Mouse (Mus musculus): ENCODE measurements around the gene Pck2. TPM values are rescaled to one million over a fixed set of nuclear protein-coding genes. Genes with fewer than 3 reads are reported as not detected.

Gene Pck2
- total RNA-seq, 4 experiments from 2014 or later = 2.0 to 3.7 (median 2.5) TPM

- DNase-seq (ENCODE audit: low spot score in 2 of 2) = peak; percentile 61 to 83
These were observed 35.2 kb downstream of the Pck2 start, which contains the start of gene Fitm1 for GRCm38 (mm10) chr14:55575302-55575701. Gene Fitm1 (plus strand): TSS chr14:55575617.

DNA sequence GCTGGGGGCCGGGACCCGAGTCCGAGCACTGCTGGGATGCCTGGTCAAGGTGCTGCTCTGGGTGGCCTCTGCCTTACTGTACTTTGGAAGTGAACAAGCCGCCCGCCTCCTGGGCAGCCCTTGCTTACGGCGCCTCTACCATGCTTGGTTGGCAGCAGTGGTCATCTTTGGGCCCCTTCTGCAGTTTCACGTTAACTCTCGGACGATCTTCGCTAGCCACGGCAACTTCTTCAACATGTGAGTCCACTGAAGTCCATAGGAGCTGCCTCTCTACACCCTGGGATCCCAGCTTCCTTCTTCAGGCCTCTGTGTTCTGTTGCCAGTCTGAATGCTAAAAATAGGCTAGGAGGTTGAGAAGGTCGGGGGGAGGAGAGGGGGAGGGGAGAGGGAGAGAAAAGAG, 35.6 kb downstream of the Pck2 start:
- no peak for DNase-seq (ENCODE audit: low spot score in 2 of 2)

- peak; percentile 30 to 57 for DNase-seq (ENCODE audit: low spot score in 2 of 2)
These were observed 36.3 kb downstream of the Pck2 start for GRCm38 (mm10) chr14:55576376-55576775.

DNA sequence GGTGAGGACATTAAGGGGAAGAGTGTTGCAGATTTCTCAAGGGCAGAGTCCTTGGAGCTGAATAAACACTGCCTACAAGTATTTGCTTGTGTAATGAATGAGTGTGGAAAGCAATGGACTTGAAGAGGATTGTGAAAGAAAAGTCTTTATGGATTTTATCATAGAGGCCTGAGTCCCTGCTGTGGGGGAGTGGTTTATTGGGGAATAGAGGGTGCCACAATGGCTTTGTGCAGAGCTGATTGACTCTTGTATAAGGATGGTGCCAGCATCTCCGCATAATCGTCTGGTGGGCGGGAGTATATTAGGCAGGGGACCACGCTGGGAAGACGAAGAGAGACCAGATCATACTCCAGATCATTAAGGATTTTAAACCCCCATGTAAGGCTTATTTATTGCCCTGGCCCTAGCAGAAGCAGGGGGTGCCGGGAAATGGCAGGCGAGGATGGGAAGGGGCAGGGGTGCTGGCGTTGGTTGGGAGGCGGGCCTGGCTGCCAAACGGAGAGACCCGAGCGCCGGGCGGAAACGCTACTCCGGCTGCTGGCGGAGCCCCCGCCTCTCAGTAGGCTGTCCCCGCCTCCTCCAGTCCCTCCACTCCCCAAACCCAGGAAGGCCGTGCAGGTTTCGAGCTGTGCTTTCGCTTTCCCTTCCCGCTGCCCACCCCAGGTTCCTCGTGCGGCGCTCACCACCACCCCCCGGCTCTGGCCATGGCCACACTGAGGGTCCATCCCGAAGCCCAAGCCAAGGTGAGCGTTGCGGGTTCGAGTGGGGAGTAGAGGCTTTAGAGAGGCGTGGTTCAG, 38.0 kb downstream of the Pck2 start, which contains the start of gene Psme1:
Gene Psme1, plus strand, starts transcription at position 253 of the 797 bp plus-strand sequence.
- DNase-seq (ENCODE audit: low spot score in 2 of 2) = peak; percentile 64 to 66

DNA sequence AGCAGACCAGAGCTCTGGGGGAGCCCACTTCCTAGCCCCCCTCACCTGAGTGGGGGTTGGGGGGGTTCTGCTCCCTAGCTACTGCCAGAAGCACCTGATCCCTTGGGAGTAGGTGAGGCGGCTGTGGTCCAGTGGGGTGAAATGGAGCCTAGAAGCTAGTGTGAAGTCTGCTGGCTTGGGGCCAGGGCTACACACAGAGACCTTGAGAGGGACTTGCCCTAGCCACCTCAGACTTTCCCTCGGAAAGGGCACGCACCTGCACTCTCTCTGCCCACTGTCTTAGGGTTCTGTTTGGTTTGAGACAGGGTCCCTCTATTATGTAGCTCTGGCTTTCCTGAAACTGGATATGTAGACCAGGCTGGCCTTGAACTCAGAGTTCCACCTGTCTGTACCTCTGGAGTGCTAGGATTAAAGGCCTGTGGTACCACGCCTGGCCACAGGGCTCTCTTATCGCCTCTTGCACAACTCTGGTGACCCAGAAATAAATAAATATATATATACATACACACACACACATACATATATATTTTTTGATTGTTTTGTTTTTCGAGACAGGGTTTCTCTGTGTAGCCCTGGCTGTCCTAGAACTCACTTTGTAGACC, 38.7 kb downstream of the Pck2 start:
- DNase-seq (ENCODE audit: low spot score in 2 of 2) = peak; percentile 59 to 80

GRCm38 (mm10) chr14:55579511-55580496, 39.7 kb downstream of the Pck2 start:
- no peak for DNase-seq (ENCODE audit: low spot score in 2 of 2)

DNA sequence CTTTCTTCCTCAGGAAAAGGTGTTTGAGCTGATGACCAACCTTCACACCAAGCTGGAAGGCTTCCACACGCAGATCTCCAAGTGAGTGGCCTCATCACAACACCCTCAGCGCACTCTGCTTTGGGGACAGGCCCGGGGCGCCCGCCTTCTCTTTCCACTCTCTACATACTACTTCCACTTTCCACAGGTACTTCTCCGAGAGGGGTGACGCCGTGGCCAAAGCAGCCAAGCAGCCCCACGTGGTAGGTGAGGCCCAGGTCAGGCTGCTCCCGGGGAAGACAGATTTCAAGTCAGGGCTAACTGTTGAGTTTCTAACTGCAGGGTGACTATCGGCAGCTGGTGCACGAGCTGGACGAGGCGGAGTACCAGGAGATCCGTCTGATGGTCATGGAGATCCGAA, 40.7 kb downstream of the Pck2 start:
- no peak for DNase-seq (ENCODE audit: low spot score in 2 of 2)

DNA sequence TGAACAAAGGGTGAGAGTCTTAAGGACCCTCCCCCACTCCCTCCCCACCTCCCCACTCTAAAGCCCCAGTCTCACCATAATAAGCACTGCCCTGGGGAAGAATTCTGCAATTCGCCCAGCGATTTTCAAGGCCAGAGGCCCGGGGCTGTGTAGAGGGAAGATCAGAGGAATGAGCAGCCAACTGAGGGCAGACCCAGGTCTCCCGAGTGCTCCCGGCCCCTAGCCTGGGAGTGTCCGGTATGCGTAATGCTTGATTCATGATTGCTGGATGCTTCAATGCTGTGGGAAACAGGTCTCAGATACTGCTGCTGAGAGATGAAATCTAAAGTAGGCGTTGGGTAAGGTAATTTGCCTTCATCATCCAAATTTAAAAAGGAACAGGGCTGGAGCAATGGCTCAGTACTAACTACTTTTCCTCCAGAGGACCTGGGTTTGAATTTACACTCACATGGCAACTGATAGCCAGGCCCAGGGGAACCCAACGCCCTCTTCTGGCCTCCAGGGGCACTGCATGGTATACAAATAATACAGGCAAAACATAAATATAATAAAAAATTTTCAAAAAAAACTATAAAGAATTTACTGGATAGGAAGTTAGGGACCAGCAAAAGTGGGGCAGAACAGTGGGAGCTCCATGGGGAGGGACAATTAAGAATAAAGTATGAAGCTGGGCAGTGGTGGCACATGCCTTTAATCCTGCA, 42.1 kb downstream of the Pck2 start:
- DNase-seq (ENCODE audit: low spot score in 2 of 2) = no peak

DNA sequence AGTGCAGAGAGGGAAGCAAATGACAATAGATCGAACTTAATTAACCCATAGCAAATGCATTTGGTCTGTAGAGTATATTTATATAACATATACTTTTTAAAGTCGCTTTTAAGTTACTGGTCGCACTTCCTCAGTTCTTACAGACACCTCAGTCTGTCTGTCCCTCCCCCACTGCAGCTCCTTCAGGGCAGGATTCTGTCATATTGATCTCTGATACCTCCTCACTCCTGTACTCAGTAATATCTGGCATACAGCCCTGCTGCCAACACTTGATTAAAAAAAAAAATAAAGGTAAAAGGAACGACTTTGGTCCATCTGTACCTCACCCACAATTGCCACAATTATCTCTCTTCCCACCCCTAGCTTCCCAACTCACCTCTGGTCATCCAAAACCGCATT, 44.2 kb downstream of the Pck2 start:
- no peak for DNase-seq (ENCODE audit: low spot score in 2 of 2)

DNA sequence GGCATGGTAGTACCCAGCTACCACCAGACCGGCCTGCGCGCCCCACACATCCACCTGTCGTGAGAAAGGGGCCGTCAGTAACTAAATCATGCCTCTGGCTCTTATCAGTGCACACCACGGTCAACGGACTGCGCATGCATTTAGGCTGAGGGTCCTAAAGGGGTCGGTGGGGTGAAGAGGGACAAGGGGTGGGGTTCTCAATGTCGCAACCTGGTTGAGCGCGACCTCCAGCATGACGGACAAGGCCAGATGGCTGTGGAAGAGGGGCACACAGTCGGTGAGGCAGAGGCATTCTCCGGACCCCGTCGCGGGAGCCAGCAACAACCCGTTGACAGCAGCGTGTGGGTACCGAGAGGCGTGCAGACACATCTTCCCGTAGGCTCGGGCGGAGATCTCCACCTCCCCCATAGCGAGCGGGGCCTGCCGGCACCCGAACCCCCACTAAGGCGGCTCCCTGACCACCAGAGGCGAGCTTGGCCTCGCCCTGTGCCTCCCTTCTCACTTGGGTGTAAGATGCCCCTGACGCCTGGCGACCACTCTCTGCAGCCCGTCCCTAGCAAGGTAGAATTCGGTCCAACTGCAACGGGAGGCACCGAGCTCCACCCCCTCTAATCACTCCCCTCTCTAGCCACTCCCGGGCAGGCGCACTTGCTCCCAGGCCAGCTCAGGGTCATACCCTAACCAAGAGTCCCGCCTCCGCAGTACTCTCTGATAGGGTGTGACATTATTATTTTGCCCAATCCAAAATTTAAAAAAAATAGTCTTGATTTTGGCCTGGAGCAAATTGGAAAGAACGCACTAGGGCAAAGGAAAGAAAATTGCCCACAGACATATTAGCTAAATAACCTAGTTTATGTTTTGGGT, 44.9 kb downstream of the Pck2 start, which contains the start of gene Emc9:
Gene Emc9, minus strand, starts transcription at position 601 of the 864 bp plus-strand sequence.
- DNase-seq (ENCODE audit: low spot score in 2 of 2) = peak; percentile 70 to 79

- DNase-seq (ENCODE audit: low spot score in 2 of 2) = no peak
These were observed 45.5 kb downstream of the Pck2 start for GRCm38 (mm10) chr14:55585566-55585960.

- no peak for DNase-seq (ENCODE audit: low spot score in 2 of 2)
These were observed 46.1 kb downstream of the Pck2 start for GRCm38 (mm10) chr14:55586149-55586548.

- DNase-seq (ENCODE audit: low spot score in 2 of 2) = no peak
These were observed 49.2 kb downstream of the Pck2 start for GRCm38 (mm10) chr14:55589271-55589670.

DNA sequence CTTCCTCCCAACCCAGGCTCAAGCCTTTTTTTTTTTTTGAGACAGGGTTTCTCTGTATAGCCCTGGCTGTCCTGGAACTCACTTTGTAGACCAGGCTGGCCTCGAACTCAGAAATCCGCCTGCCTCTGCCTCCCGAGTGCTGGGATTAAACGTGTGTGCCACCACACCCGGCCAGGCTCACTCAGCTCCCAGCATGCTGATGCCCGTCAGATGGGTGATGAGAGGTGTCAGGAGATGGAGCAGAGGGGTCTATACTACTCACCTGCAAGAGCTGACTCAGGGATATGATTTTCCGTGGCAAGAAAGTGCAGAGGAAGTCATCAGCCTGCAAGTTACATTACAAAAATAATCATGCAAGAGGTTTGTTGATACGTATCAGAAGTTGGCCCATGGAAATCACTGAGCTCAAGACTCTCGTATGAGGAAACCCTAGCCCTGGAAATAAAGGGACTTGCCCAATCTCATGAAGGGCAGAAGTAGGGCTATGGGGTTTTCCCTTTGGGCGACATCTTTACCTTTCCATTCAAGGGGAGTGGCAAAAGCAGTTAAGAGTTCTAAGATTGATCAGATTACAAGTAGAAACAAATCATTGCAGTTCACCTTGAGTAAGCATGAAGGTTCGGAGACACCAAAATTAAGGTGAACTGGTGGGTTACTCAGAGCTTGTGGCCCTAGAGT, 49.8 kb downstream of the Pck2 start:
- DNase-seq (ENCODE audit: low spot score in 2 of 2) = no peak

GRCm38 (mm10) chr14:55590748-55591330, 50.8 kb downstream of the Pck2 start, which contains the start of gene Psme2:
Gene Psme2 (minus strand): TSS chr14:55591113.
- DNase-seq (ENCODE audit: low spot score in 2 of 2) = peak; percentile 89 to 94

DNA sequence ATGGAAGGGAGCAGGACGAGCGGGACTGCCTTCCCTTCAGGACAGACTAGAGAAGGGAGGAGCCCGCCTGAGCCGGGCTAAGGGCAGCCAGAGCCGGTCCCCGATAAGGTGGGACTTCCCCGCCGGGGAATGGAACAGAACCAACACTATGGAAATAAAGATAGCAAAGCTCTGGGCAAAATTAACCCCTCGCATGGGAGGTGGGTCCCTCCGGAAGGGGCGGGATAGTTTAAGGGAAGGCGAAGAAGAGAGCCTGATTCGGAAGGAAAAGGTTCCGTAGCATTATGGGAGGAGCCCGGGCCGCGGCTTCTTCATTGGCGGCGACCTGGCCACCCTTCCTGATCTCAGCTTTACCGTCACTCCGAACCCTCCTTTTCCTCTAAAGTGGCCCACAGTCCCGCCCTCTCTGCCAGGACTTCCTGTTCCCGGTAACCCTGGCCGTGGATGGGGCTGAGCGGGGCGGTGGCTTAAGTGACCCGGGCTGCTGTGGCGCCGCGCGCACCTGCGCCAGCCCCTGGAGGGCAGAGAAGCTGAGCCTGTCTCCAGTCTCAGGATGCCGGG, 51.3 kb downstream of the Pck2 start, which contains the start of gene Rnf31:
Gene Rnf31, plus strand, starts transcription at position 378 of the 561 bp plus-strand sequence.
- DNase-seq (ENCODE audit: low spot score in 2 of 2) = peak; percentile 94 to 95

- no peak for DNase-seq (ENCODE audit: low spot score in 2 of 2)
These were observed 52.2 kb downstream of the Pck2 start for GRCm38 (mm10) chr14:55592226-55592625.

GRCm38 (mm10) chr14:55596036-55596690, 56.1 kb downstream of the Pck2 start:
- DNase-seq (ENCODE audit: low spot score in 2 of 2) = no peak

Data from gastrocnemius, adult 8-10 months (tissue).